Mouse (Mus musculus) forelimb bud, embryonic 11.5 days (tissue): ENCODE measurements around the gene Slc22a30.
"Not testable (repeated sequence)": the region's sequence is repeated elsewhere in the genome, so short reads cannot be mapped to it uniquely, and the experiment has no call there.

Experiments used
- DNase-seq: peaks from one replicate; pipeline ENCODE4 v3.0.0-alpha.2; 2012; ENCODE audit warnings: low read depth, low spot score

The Slc22a30 gene

DNA sequence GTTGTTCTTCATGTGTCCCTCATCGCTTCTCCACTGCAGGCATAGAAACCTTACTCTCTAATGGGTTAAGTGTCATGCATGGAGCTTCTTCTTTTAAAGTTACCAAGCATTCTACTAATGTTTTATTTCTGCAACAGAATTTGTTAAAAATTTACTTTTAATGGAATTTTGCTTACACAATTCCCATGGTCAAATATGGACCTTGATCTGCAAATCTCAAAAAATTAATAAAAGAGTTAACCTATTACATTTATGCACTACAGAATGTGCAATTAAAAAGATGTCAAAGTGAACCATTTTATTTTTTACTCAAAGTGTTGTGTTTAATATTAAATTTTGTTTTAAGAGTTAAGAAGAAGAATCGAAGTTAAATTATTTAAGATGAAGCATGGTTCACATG lies at the start of gene Slc22a30:
Slc22a30 (minus strand) TSS at position 101 of the 400 bp plus-strand sequence.
- DNase-seq, result not testable (repeated sequence)

- DNase-seq, result no peak
These were observed 43.4 kb upstream of the Slc22a30 start for GRCm38 (mm10) chr19:8448321-8448720.

DNA sequence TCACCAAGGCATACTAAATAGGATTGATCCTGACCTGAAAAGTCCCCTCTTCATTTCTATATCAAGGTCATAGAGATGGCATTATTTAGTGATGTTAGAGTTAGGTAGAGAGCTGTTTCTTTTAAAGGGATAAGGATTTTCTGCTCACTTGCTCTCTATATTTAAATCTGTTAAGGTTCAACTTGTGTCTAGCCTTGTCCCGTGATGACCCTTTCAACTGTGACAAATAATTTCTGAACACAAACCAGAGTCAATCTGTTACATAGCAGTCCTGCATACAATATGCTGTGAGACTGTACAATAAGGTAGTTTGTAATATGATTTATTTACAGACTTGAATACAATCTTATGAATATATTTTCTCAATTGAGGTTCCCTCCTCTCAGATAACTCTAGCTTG lies 42.6 kb upstream of the Slc22a30 start:
- no peak for DNase-seq

DNA sequence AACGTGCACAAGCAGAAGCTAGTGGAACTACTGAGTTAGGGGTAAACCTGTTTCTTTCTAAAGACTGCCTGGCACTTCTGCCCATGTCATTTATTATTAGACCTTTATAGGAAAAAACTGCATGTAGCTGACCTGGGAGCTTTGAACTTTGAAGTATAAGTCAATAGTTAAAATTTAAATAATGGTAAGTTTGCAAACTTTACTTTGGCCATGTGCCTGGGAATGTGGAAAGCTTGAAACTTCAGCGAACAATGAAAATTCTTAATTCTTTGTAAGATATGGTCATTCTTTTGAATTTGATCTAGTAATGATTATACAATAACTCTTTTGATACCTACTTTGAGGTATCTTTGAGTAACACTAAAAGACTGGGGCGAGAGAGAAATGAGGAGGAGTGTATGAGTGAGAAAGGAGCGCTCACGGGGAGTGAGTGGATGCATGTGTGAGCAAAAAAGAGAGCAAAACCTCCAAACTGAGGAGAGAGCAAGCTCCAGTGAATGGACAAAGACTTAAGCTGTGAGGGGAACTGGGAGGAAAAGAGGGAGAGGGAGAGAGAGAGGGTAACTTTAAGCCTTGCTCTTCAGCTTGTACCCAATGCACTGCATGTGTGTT lies 26.2 kb upstream of the Slc22a30 start:
- DNase-seq, result no peak

DNA sequence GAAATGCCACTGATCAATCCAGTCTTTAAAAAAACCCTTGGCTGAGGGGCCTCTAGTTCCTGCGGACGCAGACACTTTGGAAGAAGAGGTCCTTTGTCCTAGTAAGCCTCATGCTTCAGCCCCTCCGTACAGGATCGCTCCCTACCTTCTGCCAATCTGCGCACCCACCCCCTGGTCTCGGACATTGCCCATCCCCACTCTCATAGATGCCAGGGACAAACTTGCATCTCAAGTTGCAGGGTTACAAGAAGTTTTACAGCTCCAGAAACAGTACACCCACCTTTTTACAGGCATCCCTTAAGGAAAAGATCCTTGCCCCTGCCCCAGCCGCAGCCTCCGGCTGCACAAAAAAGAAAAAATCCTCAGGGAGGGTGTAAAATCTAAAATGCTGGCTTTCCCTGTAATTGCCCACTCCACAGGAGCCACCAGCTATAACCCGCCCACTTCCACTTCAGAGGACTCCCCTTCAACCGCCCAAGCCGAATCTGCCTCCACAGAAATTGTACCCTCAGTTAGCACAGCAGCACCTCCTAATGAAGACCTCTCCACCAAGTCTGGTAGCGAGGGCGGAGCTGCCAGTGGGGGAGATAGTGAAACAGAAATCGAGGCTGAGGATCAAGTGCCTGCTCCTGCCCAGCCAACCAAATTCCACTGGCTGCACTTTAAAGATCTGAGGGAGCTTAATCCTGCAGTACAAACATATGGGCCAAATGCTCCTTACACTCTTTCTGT lies 2.5 kb upstream of the Slc22a30 start:
- peak; percentile 7 for DNase-seq
